Mouse (Mus musculus) gastrocnemius, postnatal 36 days (tissue): Measurements from ENCODE around the gene Retnlg. TPM values are rescaled to one million over a fixed set of nuclear protein-coding genes. Genes with fewer than 3 reads are reported as not detected.

Experiments used
- total RNA-seq, 2 experiments: library from RNA; stranded (reverse); gene quantifications; 2 replicates each; pipeline ENCODE4 v1.2.3; 2021

The Retnlg gene
- total RNA-seq, 2 experiments from 2014 or later: not detected

Other genes with a start within 250 kb of the Retnlg start
- gene Trat1, start 100.6 kb upstream of the Retnlg start, total RNA-seq: under 1 TPM in 1 of 2 experiments, not detected in 1; 0.46 TPM
- gene Retnlb, start 55.8 kb upstream of the Retnlg start, total RNA-seq: not detected
- gene Retnla, start 30.1 kb upstream of the Retnlg start, total RNA-seq: 1 to 10 TPM; 4.4 TPM
- 1 to 10 TPM; 4.0 to 4.3 TPM for gene Dzip3, start 121.5 kb downstream of the Retnlg start, total RNA-seq
- under 1 TPM; 0.57 to 0.69 TPM for gene Cip2a, start 121.6 kb downstream of the Retnlg start, total RNA-seq
- not detected for gene Myh15, start 184.9 kb downstream of the Retnlg start, total RNA-seq